Mouse (Mus musculus) left cerebral cortex, postnatal 10 days (tissue): ENCODE measurements around the gene Gm32742. TPM values are rescaled to one million over a fixed set of nuclear protein-coding genes. Genes with fewer than 3 reads are reported as not detected.

ENCODE experiments used
- DNase-seq, 2 experiments: peaks; one replicate each; pipeline ENCODE4 v3.0.0; 2021 to 2022; ENCODE audit warnings: low spot score in 2 of 2, mixed read lengths in 1 of 2; ENCODE audit errors: extremely low spot score in 1 of 2
- intact Hi-C: fragments of 180-260 bp; cut with DNase I; formaldehyde crosslinking; loops from one replicate; pipeline ENCODE4 v1.15.1; 2025
- microRNA-seq: library from miRNA; unstranded; fragments of <30 nt; microRNA quantifications from one replicate; pipeline ENCODE4 v1.2.0, GENCODE M21; 2022
- total RNA-seq, 2 experiments: library from RNA; stranded (reverse); gene quantifications; 2 replicates each; pipeline ENCODE4 v1.2.3; 2021

The Gm32742 gene
- total RNA-seq, 2 experiments from 2014 or later, result not detected

GRCm38 (mm10) chr9:51096306-51096705, 69.0 kb downstream of the Gm32742 start:
- DNase-seq, result no peak
- intact Hi-C loops, result no loop called here

- DNase-seq, result no peak
- intact Hi-C loops, result no loop called here
These were observed 71.6 kb downstream of the Gm32742 start for GRCm38 (mm10) chr9:51093697-51094096.

- DNase-seq, result no peak
- intact Hi-C loops, result no loop called here
These were observed 83.7 kb downstream of the Gm32742 start for GRCm38 (mm10) chr9:51081614-51082013.

Small RNA genes within 50 kb of the gene (microRNA-seq; reads per million reads assigned to microRNA genes)
- gene Mir34b (2.0 reads per million), gene Mir34c (112 reads per million, percentile 57 among the genes with 10 or more reads in this experiment)

Other genes starting within 250 kb of the Gm32742 start
- 10 to 100 TPM; 48.8 to 49.8 TPM for gene Sik2, start 156.4 kb downstream of the Gm32742 start, total RNA-seq
- gene Btg4, start 104.6 kb downstream of the Gm32742 start, total RNA-seq, result not detected
- gene Layn, start 88.4 kb downstream of the Gm32742 start, total RNA-seq, result 10 to 100 TPM; 18.4 to 20.3 TPM
- gene 4833427G06Rik, start 63.4 kb downstream of the Gm32742 start, total RNA-seq, result under 1 TPM in 1 of 2 experiments, not detected in 1; 0.49 TPM
- not detected for gene Pou2af1, start 48.2 kb upstream of the Gm32742 start, total RNA-seq
- 1 to 10 TPM; 1.0 to 1.3 TPM for gene Colca2, start 113.1 kb upstream of the Gm32742 start, total RNA-seq
- not detected for gene 1810046K07Rik, start 163.4 kb upstream of the Gm32742 start, total RNA-seq